8 mouse cellular contexts compared by ENCODE assay signal in the genomic region with DNA sequence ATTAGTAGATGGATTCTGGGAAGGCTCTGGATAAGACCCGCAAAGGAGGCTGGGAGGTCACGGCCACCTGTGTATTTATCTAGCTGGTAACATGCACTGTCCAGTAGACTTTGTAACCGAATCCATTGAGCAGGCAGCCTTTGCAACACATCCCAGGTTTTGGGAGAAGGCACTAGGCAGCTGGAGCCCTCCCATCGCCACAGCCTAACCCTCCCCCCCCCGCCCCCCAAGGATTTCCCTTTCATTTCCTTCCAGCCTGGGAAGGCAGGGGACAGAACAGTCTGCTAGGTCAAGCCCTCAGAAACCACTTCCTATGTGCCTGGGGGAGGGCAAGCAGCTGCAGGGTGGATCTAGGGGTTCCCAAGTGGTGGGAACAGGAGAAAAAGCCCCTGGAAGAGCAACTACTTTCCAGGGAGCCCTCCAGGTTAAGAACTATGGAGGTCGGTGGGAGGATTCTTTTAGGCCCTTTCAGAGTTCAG. TPM values are rescaled to one million over a fixed set of nuclear protein-coding genes. Genes with fewer than 3 reads are reported as not detected.
A peak's percentile ranks its signal among the peaks of the same experiment; 100 is the strongest.
DNase-seq lines count a peak whose midpoint lies in the region; ATAC-seq lines count a peak whose summit lies in the region.

No protein-coding gene starts in this region.

- DNase-seq in embryo, embryonic 9.5 days (ENCODE audit: extremely low spot score): peak; percentile 40
- peak; percentile 28 for DNase-seq in liver
- DNase-seq in adrenal gland, postnatal 10 days: no peak
- no peak for DNase-seq in cerebellum, adult 9-10 months

- peaks cover 19% of the 10 kb centered on the region for H3K4me1 ChIP-seq in erythroblast, embryonic 14.5 days (ENCODE audit: control insufficient read depth)
- peaks cover 52% of the 10 kb centered on the region for H3K4me1 ChIP-seq in hindbrain, embryonic 12.5 days
- H3K4me1 ChIP-seq in neural tube, embryonic 12.5 days: peaks cover 42% of the 10 kb centered on the region

- H3K9ac ChIP-seq in hindbrain, embryonic 12.5 days: peak overlapping the region; percentile 76
- H3K9ac ChIP-seq in neural tube, embryonic 12.5 days: peak overlapping the region; percentile 80

- peak overlapping the region; percentile 77; the same call in 1 of the 2 replicates for H3K27ac ChIP-seq in hindbrain, embryonic 12.5 days
- H3K27ac ChIP-seq in neural tube, embryonic 12.5 days: no peak overlapping the region

- no peak for ATAC-seq in erythroblast, adult 5-6 weeks (replicated peaks; ENCODE audit: low FRiP score, poor library complexity, severe bottlenecking)
- ATAC-seq in hindbrain, embryonic 12.5 days (ENCODE audit: low FRiP score): no peak
- no peak for ATAC-seq in neural tube, embryonic 12.5 days (ENCODE audit: low FRiP score, low read depth)

- peaks cover 25% of the 10 kb centered on the region for H3K27me3 ChIP-seq in erythroblast, embryonic 14.5 days (ENCODE audit: control insufficient read depth)
- peaks cover 12% of the 10 kb centered on the region; the same call in 1 of the 2 replicates for H3K27me3 ChIP-seq in hindbrain, embryonic 12.5 days
- H3K27me3 ChIP-seq in neural tube, embryonic 12.5 days (replicated peaks): no peaks in the 10 kb centered on the region

- peak overlapping the region; percentile 65 for H3K4me3 ChIP-seq in erythroblast, embryonic 14.5 days (replicated peaks)
- H3K4me3 ChIP-seq in hindbrain, embryonic 12.5 days: peak overlapping the region; percentile 65
- peak overlapping the region; percentile 70 for H3K4me3 ChIP-seq in neural tube, embryonic 12.5 days

- no peaks in the 10 kb centered on the region for H3K36me3 ChIP-seq in erythroblast, embryonic 14.5 days (ENCODE audit: control insufficient read depth)
- H3K36me3 ChIP-seq in hindbrain, embryonic 12.5 days: no peaks in the 10 kb centered on the region
- H3K36me3 ChIP-seq in neural tube, embryonic 12.5 days: no peaks in the 10 kb centered on the region

- peak overlapping the region; percentile 95 for H3K4me2 ChIP-seq in hindbrain, embryonic 12.5 days (replicated peaks)
- H3K4me2 ChIP-seq in neural tube, embryonic 12.5 days (replicated peaks): peak overlapping the region; percentile 96

- 15% methylated on average over 6 of the region's 6 CpGs for WGBS in hindbrain, embryonic 12.5 days
- 14% methylated on average over 6 of the region's 6 CpGs for WGBS in neural tube, embryonic 12.5 days

- H3K9me3 ChIP-seq in erythroblast, embryonic 14.5 days (ENCODE audit: control insufficient read depth, low read length): no peaks in the 10 kb centered on the region
- no peaks in the 10 kb centered on the region for H3K9me3 ChIP-seq in hindbrain, embryonic 12.5 days (replicated peaks)
- no peaks in the 10 kb centered on the region for H3K9me3 ChIP-seq in neural tube, embryonic 12.5 days

RNA-seq across cellular contexts. Expression of a gene that starts 1.1 kb away (rescaled TPM):
- polyA plus RNA-seq in erythroblast, embryonic 14.5 days (2012): 0.02 and 0.04 TPM in 2 replicates
- 2.7 TPM in 1 of 2 replicates, not detected in the other for total RNA-seq in erythroblast, adult 5-6 weeks (2015; ENCODE audit: low replicate concordance)
- 0.94 and 0.98 TPM in 2 replicates for total RNA-seq in erythroblast, adult 5-6 weeks (2017; ENCODE audit: low replicate concordance)
- 25.1 and 31.5 TPM in 2 replicates for polyA plus RNA-seq in hindbrain, embryonic 12.5 days (2016; fragmentation: Nextera tagmentation; extraction: Ambion mirVana)
- polyA plus RNA-seq in neural tube, embryonic 12.5 days (2016; fragmentation: Nextera tagmentation; extraction: Ambion mirVana): 21.5 and 22.2 TPM in 2 replicates
- total RNA-seq in adrenal gland, postnatal 10 days (2021): 10 to 100 TPM; 40.5 to 42.0 TPM

Comparison
In these comparisons a context has a peak if more than half of its experiments do, and no peak if none do; other contexts are left out.
1. DNase-seq: peak in embryo, embryonic 9.5 days (single experiment) and liver (single experiment); none in adrenal gland, postnatal 10 days (single experiment) and cerebellum, adult 9-10 months (single experiment).
2. RNA of a gene that starts 1.1 kb away (polyA plus RNA-seq): 25.1 to 31.5 TPM in hindbrain, embryonic 12.5 days and 21.5 to 22.2 TPM in neural tube, embryonic 12.5 days; 0.02 to 0.04 TPM in erythroblast, embryonic 14.5 days; every median in the first group is over 10 times any median in the second.
3. Peak in every context shown above with its lines, with median percentiles within 50 percentile points of each other: H3K4me3 ChIP-seq.